Mouse (Mus musculus) ES-Bruce4 (cell line): ENCODE measurements around the gene Tbxas1. TPM values are rescaled to one million over a fixed set of nuclear protein-coding genes. Genes with fewer than 3 reads are reported as not detected.

Source experiments
- H3K27ac ChIP-seq: 2 replicates; pipeline ENCODE4 v1.5.1; 2012; ENCODE audit warnings: low read length, inconsistent platforms; ENCODE audit not compliant: insufficient read depth
- H3K27me3 ChIP-seq: 2 replicates; pipeline ENCODE4 v1.6.1; 2012; ENCODE audit warnings: mild to moderate bottlenecking, low read length, inconsistent platforms; ENCODE audit not compliant: control insufficient read depth, poor library complexity, insufficient read depth, severe bottlenecking
- H3K36me3 ChIP-seq: 2 replicates; pipeline ENCODE4 v1.6.1; 2012; ENCODE audit warnings: inconsistent platforms, mild to moderate bottlenecking, low read length, moderate library complexity; ENCODE audit not compliant: control insufficient read depth, poor library complexity, insufficient read depth, severe bottlenecking
- H3K4me1 ChIP-seq: one replicate; pipeline ENCODE4 v1.8.1; 2011; ENCODE audit warnings: low read length; ENCODE audit not compliant: control insufficient read depth, insufficient read depth
- H3K4me3 ChIP-seq: 2 replicates; pipeline ENCODE4 v1.5.1; 2011; ENCODE audit warnings: low read depth, mild to moderate bottlenecking, low read length
- H3K9ac ChIP-seq: 2 replicates; pipeline ENCODE4 v1.6.1; 2012; ENCODE audit warnings: low read depth, mild to moderate bottlenecking, inconsistent platforms; ENCODE audit not compliant: poor library complexity, severe bottlenecking
- H3K9me3 ChIP-seq: replicated peaks from 2 replicates; pipeline ENCODE4 v1.6.1; 2012; ENCODE audit warnings: mild to moderate bottlenecking, low read length, inconsistent platforms; ENCODE audit not compliant: control insufficient read depth, poor library complexity, insufficient read depth, severe bottlenecking
- CTCF ChIP-seq: IDR thresholded peaks from one replicate; pipeline ENCODE4 v1.8.1; 2011; ENCODE audit warnings: low read depth, low read length
- EP300 ChIP-seq: IDR thresholded peaks from 2 replicates; pipeline ENCODE4 v1.6.1; 2011; ENCODE audit warnings: low read depth, low read length; ENCODE audit not compliant: insufficient read depth
- POLR2A ChIP-seq: IDR thresholded peaks from one replicate; pipeline ENCODE4 v1.8.1; 2011; ENCODE audit warnings: low read length; ENCODE audit not compliant: insufficient read depth
- polyA plus RNA-seq: library from polyadenylated mRNA; stranded (reverse); fragments of >200 nt; gene quantifications from 2 replicates; pipeline ENCODE4 v1.2.4, GENCODE M21; 2011; ENCODE audit warnings: low read depth; ENCODE audit not compliant: missing spikeins, insufficient read depth, insufficient read length

Tbxas1 gene
- polyA plus RNA-seq, 1 experiment: not detected

- Histone ChIP-seq H3K36me3 (no peaks in the 10 kb centered on the region), H3K9ac (no peak overlapping the region), H3K27ac (no peak overlapping the region), H3K9me3 (no peaks in the 10 kb centered on the region), H3K27me3 (no peaks in the 10 kb centered on the region), H3K4me3 (no peak overlapping the region), H3K4me1 (no peaks in the 10 kb centered on the region)
- TF ChIP-seq CTCF: no peak
- no peak for TF ChIP-seq POLR2A
- TF ChIP-seq EP300: no peak
Observed at GRCm38 (mm10) chr6:38974536-38975268, 99.5 kb downstream of the Tbxas1 start.

- Histone ChIP-seq H3K9ac (no peak overlapping the region), H3K4me1 (no peaks in the 10 kb centered on the region), H3K27me3 (no peaks in the 10 kb centered on the region), H3K4me3 (no peak overlapping the region), H3K36me3 (no peaks in the 10 kb centered on the region), H3K9me3 (no peaks in the 10 kb centered on the region), H3K27ac (no peak overlapping the region)
- TF ChIP-seq POLR2A (no peak), EP300 (no peak), CTCF (no peak)
Observed at GRCm38 (mm10) chr6:38975866-38976265, 100.7 kb downstream of the Tbxas1 start.

- H3K9me3 ChIP-seq: no peaks in the 10 kb centered on the region
- no peaks in the 10 kb centered on the region for H3K36me3 ChIP-seq
- H3K9ac ChIP-seq: no peak overlapping the region
- no peaks in the 10 kb centered on the region for H3K4me1 ChIP-seq
- no peaks in the 10 kb centered on the region for H3K27me3 ChIP-seq
- no peak for TF ChIP-seq EP300
- no peak for TF ChIP-seq CTCF
- no peak for TF ChIP-seq POLR2A
- no peak overlapping the region for H3K4me3 ChIP-seq
- no peak overlapping the region for H3K27ac ChIP-seq
Observed at GRCm38 (mm10) chr6:38976355-38976754, 101.2 kb downstream of the Tbxas1 start.

GRCm38 (mm10) chr6:38980921-38981715, 105.9 kb downstream of the Tbxas1 start:
- no peaks in the 10 kb centered on the region for H3K27me3 ChIP-seq
- no peak overlapping the region for H3K9ac ChIP-seq
- no peaks in the 10 kb centered on the region for H3K36me3 ChIP-seq
- no peaks in the 10 kb centered on the region for H3K4me1 ChIP-seq
- H3K9me3 ChIP-seq: no peaks in the 10 kb centered on the region
- no peak overlapping the region for H3K27ac ChIP-seq
- no peak for TF ChIP-seq CTCF
- no peak for TF ChIP-seq POLR2A
- TF ChIP-seq EP300: no peak
- H3K4me3 ChIP-seq: no peak overlapping the region

- Histone ChIP-seq H3K9me3 (no peaks in the 10 kb centered on the region), H3K27me3 (no peaks in the 10 kb centered on the region)
- TF ChIP-seq POLR2A (no peak), EP300 (no peak), CTCF (no peak)
Observed at GRCm38 (mm10) chr6:38982071-38982470, 106.9 kb downstream of the Tbxas1 start.

GRCm38 (mm10) chr6:38982656-38983055, 107.5 kb downstream of the Tbxas1 start:
- H3K4me3 ChIP-seq: no peak overlapping the region
- H3K27me3 ChIP-seq: no peaks in the 10 kb centered on the region
- TF ChIP-seq POLR2A (no peak), CTCF (no peak), EP300 (no peak)
- H3K4me1 ChIP-seq: no peaks in the 10 kb centered on the region
- H3K9me3 ChIP-seq: no peaks in the 10 kb centered on the region
- H3K36me3 ChIP-seq: no peaks in the 10 kb centered on the region
- no peak overlapping the region for H3K27ac ChIP-seq
- H3K9ac ChIP-seq: no peak overlapping the region

More at GRCm38 (mm10) chr6:38982071-38982470, 106.9 kb downstream of the Tbxas1 start:
- Histone ChIP-seq H3K27ac (no peak overlapping the region), H3K4me1 (no peaks in the 10 kb centered on the region), H3K9ac (no peak overlapping the region), H3K36me3 (no peaks in the 10 kb centered on the region), H3K4me3 (no peak overlapping the region)
